Mouse (Mus musculus) midbrain, postnatal 0 days (tissue): ENCODE results near the gene Fam89b. TPM values are rescaled to one million over a fixed set of nuclear protein-coding genes. Genes with fewer than 3 reads are reported as not detected.
A peak's percentile ranks its signal among the peaks of the same experiment; 100 is the strongest.

Experiments
- ATAC-seq: fragments of 200-750 bp; cut with Nextera tagmentation; 2 replicates; pipeline ENCODE4 v1.8.0; 2017; ENCODE audit warnings: moderate number of reproducible peaks, mild to moderate bottlenecking, moderate TSS enrichment, moderate library complexity; ENCODE audit not compliant: low FRiP score
- DNase-seq: peaks from one replicate; pipeline ENCODE4 v3.0.0-alpha.2; 2015; ENCODE audit warnings: low spot score
- H3K27ac ChIP-seq: fragments of 300-500 bp; sonication (generic); 2 replicates; pipeline ENCODE4 v1.5.1; 2014; ENCODE audit warnings: low read depth, mild to moderate bottlenecking, low read length, mixed read lengths
- H3K27me3 ChIP-seq: fragments of 300-500 bp; sonication (generic); 2 replicates; pipeline ENCODE4 v1.6.1; 2014; ENCODE audit warnings: low read length, control low read depth, mixed read lengths; ENCODE audit not compliant: insufficient read depth
- H3K36me3 ChIP-seq: fragments of 300-500 bp; sonication (generic); 2 replicates; pipeline ENCODE4 v1.6.1; 2014; ENCODE audit warnings: low read length, control low read depth, mixed read lengths; ENCODE audit not compliant: insufficient read depth
- H3K4me1 ChIP-seq: fragments of 300-500 bp; sonication (generic); 2 replicates; pipeline ENCODE4 v1.6.1; 2014; ENCODE audit warnings: mild to moderate bottlenecking, control low read depth, antibody characterized with exemption, low read length, mixed read lengths; ENCODE audit not compliant: insufficient read depth
- H3K4me2 ChIP-seq: fragments of 300-500 bp; sonication (generic); 2 replicates; pipeline ENCODE4 v1.6.1; 2014; ENCODE audit warnings: low read depth, mild to moderate bottlenecking, low read length, mixed read lengths; ENCODE audit not compliant: poor library complexity, severe bottlenecking
- H3K4me3 ChIP-seq: fragments of 300-500 bp; sonication (generic); 2 replicates; pipeline ENCODE4 v1.5.1; 2014; ENCODE audit warnings: low read depth, mild to moderate bottlenecking, low read length, moderate library complexity
- H3K9ac ChIP-seq: fragments of 300-500 bp; sonication (generic); replicated peaks from 2 replicates; pipeline ENCODE4 v1.6.1; 2014; ENCODE audit warnings: mild to moderate bottlenecking, low read length, moderate library complexity, mixed read lengths; ENCODE audit not compliant: poor library complexity, severe bottlenecking
- H3K9me3 ChIP-seq: fragments of 300-500 bp; sonication (generic); 2 replicates; pipeline ENCODE4 v1.6.1; 2016; ENCODE audit warnings: low read length, control low read depth
- CTCF ChIP-seq: IDR thresholded peaks from 2 replicates; pipeline ENCODE4 v1.5.1; 2016; ENCODE audit warnings: antibody characterized with exemption, mild to moderate bottlenecking
- WGBS: fragments of 180-500 bp; shearing (Covaris S2); extraction: QIAGEN DNeasy Blood & Tissue Kit; methylation state at CpG from one replicate; pipeline ENCODE4 v1.1.7; 2014; 5-methylcytosine and 5-hydroxymethylcytosine counted together
- polyA plus RNA-seq: library from polyadenylated mRNA; unstranded; fragments of >200 nt; fragmentation: Nextera tagmentation; extraction: Ambion mirVana; gene quantifications from 2 replicates; pipeline ENCODE4 v1.2.1, GENCODE M21; 2015
- total RNA-seq: library from RNA; depleted of rRNA; stranded (reverse); fragments of >200 nt; gene quantifications from 2 replicates; pipeline ENCODE4 v1.2.3, GENCODE M21; 2014

Gene Fam89b
- total and polyA plus RNA-seq, 2 experiments from 2014 or later: 126 to 178 TPM

DNA sequence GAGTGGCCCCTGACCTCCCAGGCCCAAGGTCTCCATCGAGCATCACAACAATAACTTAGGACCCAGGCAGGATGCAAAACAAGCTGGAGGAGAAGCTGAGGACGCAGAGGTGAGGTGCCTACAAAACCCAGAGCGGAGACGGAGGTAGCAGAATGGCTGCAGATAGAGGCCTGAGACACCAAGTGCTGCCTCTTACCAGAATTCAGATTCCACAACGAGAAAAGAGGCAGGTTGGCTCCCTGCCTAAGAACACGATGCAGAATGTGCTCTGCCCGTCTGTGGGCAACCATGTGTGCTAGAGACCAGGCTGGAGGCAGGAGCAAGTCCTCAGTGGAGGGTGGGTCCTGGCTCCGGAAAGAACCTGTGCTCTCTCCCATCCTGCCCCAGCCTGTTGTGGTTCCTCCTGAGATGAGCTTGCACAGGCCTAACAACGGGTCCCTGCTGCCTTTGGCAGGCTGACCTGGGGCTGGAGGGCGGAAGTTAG, 36.5 kb downstream of the Fam89b start:
- H3K36me3 ChIP-seq: peaks cover 37% of the 10 kb centered on the region
- H3K4me1 ChIP-seq: peaks cover 11% of the 10 kb centered on the region; the same call in 1 of the 2 replicates
- H3K4me3 ChIP-seq: no peak overlapping the region
- no peaks in the 10 kb centered on the region for H3K27me3 ChIP-seq
- 0 out of 2 replicates have a peak overlapping the region, but pooled peaks have one; percentile 38 for H3K27ac ChIP-seq
- H3K4me2 ChIP-seq: peak overlapping the region; percentile 100
- no peak for TF ChIP-seq CTCF
- H3K9ac ChIP-seq: no peak overlapping the region; the same call in 1 of the 2 replicates
- WGBS: 78% methylated on average over 10 of the region's 10 CpGs
- DNase-seq (no peak), ATAC-seq (no peak)
- H3K9me3 ChIP-seq: no peaks in the 10 kb centered on the region

DNA sequence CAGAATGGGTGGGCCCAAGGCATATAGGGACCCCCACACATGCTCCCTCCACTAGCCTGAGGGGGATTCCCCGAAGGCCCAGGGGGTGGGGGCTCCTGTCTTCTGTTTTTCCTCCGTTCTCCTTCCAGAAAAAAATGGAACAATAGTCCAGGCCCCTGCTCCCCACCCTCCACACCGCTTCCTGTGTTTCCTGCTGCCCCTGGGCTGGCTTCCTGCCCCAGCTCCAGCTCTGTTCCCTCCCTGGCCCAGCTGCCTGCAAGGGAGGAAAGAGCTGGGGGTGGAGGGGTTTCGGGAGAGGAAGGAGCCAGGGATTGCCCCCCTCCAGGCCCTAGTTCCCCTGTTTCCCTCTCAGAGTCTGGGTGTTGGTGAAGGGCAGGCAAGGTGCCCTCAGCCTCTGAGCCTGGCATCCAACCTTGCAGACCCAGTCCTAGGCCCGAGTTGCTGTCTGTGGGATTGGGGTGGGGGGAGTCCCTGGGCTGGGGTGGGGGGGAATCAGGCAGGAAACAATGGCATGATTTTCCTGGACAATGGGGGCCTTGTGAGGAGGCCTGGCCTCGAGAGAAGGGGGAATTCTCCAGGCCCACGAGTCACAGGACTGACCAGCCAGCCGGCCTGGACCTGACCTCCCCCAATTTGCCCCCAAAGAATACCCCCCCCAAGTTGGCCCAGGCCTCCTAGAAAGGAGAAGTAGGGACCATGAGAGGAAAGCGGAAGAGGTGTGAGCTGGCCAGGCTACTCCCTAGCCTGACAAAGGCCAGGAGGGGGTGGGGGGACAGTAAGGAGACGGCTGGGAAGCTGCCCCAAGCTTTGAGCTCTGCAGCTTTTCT, 37.2 kb downstream of the Fam89b start:
- peak overlapping the region; percentile 38 for H3K27ac ChIP-seq
- no peaks in the 10 kb centered on the region for H3K27me3 ChIP-seq
- TF ChIP-seq CTCF: no peak
- WGBS: 65% methylated on average over 10 of the region's 10 CpGs
- H3K36me3 ChIP-seq: peaks cover 30% of the 10 kb centered on the region
- H3K4me2 ChIP-seq: peak overlapping the region; percentile 100
- DNase-seq (no peak), ATAC-seq (no peak)
- peaks cover 14% of the 10 kb centered on the region for H3K4me1 ChIP-seq
- no peak overlapping the region for H3K4me3 ChIP-seq
- peak overlapping the region; percentile 54 for H3K9ac ChIP-seq
- H3K9me3 ChIP-seq: no peaks in the 10 kb centered on the region

DNA sequence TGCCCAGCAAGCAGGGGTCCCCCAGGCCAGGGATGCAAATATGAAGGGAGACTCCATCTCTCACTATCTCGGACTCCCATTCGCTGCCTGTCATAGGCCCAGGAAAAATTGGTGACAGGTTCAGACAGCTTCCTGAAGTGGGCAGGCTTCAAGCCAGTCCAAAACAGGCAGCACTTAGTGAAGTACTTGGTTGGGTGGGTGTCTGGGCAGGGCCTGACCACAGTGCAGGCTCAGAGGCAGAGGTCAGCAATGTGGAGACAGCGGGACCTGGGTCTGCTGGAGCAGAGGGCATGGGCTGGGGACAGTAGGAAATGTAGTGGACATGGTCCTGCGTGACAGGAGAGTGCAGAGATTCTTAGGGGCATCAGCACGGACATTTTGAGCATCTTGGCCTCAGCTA, 37.9 kb downstream of the Fam89b start:
- no peak for ATAC-seq
- Histone ChIP-seq H3K27me3 (no peaks in the 10 kb centered on the region), H3K9ac (peak overlapping the region; percentile 20; the same call in 1 of the 2 replicates), H3K4me2 (peak overlapping the region; percentile 100; the same call in 1 of the 2 replicates), H3K27ac (peak overlapping the region; percentile 38), H3K9me3 (no peaks in the 10 kb centered on the region), H3K4me3 (0 out of 2 replicates have a peak overlapping the region, but pooled peaks have one; percentile 6), H3K36me3 (peaks cover 29% of the 10 kb centered on the region), H3K4me1 (peaks cover 16% of the 10 kb centered on the region)
- WGBS: 93% methylated on average over 5 of the region's 5 CpGs
- no peak for DNase-seq
- TF ChIP-seq CTCF: no peak

- peak overlapping the region; percentile 92 for H3K4me3 ChIP-seq
- no peaks in the 10 kb centered on the region for H3K27me3 ChIP-seq
- H3K27ac ChIP-seq: peak overlapping the region; percentile 76; the same call in 1 of the 2 replicates
- DNase-seq: no peak
- H3K9ac ChIP-seq: peak overlapping the region; percentile 84
- H3K4me2 ChIP-seq: peak overlapping the region; percentile 100
- H3K4me1 ChIP-seq: peaks cover 16% of the 10 kb centered on the region
- 72% methylated on average over 15 of the region's 15 CpGs for WGBS
- H3K36me3 ChIP-seq: peaks cover 30% of the 10 kb centered on the region
- no peak for ATAC-seq
- TF ChIP-seq CTCF: no peak
- no peaks in the 10 kb centered on the region for H3K9me3 ChIP-seq
These were observed 39.1 kb downstream of the Fam89b start for GRCm38 (mm10) chr19:5690343-5690735.

DNA sequence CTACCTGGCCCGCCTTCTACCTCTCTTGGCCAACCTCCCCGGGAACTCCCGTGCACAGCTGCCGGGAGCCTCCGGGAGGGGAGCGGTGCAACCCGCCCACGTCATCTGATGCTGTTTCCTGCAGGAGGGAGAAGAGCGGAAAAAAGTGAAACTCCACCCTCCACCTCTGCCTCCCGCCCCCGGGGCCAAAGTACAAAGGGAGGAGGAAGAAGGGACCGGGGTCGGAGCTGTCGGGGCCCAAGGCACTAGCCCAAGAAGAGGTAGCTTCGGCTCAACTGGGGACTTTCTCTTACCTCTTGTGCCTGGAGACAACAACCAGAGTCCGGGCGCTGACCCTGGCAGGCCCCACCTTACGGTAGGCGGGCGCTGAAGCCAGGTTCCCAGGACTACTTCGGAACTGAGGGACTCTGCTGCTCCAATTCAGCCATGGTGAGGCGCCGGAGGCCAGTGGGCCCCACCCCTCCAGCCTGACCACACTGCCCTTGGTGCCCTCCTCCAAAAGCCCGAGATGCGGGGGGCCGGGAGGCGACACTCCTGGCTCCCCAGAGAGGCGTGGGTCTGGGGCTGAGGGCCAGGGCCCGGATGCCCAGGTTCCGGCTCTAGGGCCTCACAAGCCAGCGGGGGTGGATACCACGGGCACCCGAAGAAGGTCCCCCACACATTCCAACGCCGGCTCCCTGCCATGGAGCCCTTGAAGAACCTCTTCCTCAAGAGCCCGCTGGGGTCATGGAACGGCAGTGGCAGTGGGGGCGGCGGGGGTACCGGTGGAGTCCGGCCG, 39.7 kb downstream of the Fam89b start:
- H3K27ac ChIP-seq: peak overlapping the region; percentile 76
- 0 out of 2 replicates have a peak, but pooled peaks have one; percentile 21 for ATAC-seq
- peaks cover 16% of the 10 kb centered on the region for H3K4me1 ChIP-seq

More for the DNA sequence above, 39.7 kb downstream of the Fam89b start:
- peak overlapping the region; percentile 100 for H3K4me2 ChIP-seq
- 12% methylated on average over 42 of the region's 42 CpGs for WGBS
- H3K9me3 ChIP-seq: no peaks in the 10 kb centered on the region
- no peaks in the 10 kb centered on the region for H3K27me3 ChIP-seq
- peak overlapping the region; percentile 92 for H3K4me3 ChIP-seq
- no peak; the same call in 1 of the 2 replicates for TF ChIP-seq CTCF
- peak overlapping the region; percentile 84 for H3K9ac ChIP-seq
- DNase-seq: peak; percentile 72
- peaks cover 30% of the 10 kb centered on the region for H3K36me3 ChIP-seq
